18 mouse cellular contexts compared by ENCODE assay signal in genomic region chr4:98666451-98666850, GRCm38 (mm10).
"Had no signal": no experiment of that assay in that cellular context is flagged by ENCODE, and none has a peak within 500 bp of the region (broad histone marks: within the 10 kb centered on the region; RNA-seq: fewer than 3 reads in every experiment).

No protein-coding gene starts in this region.

- H3K27me3 ChIP-seq: midbrain, embryonic 12.5 days; neural tube, embryonic 13.5 days; neural tube, embryonic 15.5 days had no signal

- H3K9ac ChIP-seq: lung, embryonic 14.5 days; midbrain, embryonic 12.5 days; neural tube, embryonic 13.5 days; neural tube, embryonic 15.5 days had no signal

- ATAC-seq: midbrain, embryonic 16.5 days had no signal

- H3K27ac ChIP-seq: midbrain, embryonic 10.5 days; midbrain, embryonic 12.5 days; neural tube, embryonic 13.5 days; neural tube, embryonic 15.5 days had no signal

- H3K4me1 ChIP-seq: midbrain, embryonic 10.5 days; midbrain, embryonic 12.5 days; neural tube, embryonic 13.5 days; neural tube, embryonic 15.5 days had no signal

- H3K4me3 ChIP-seq: midbrain, embryonic 10.5 days; midbrain, embryonic 12.5 days; myocyte; neural tube, embryonic 13.5 days; neural tube, embryonic 15.5 days had no signal

- H3K4me2 ChIP-seq: lung, embryonic 14.5 days; midbrain, embryonic 12.5 days; neural tube, embryonic 13.5 days; neural tube, embryonic 15.5 days had no signal

- H3K36me3 ChIP-seq: midbrain, embryonic 10.5 days; midbrain, embryonic 12.5 days had no signal

- DNase-seq: lung, embryonic 14.5 days; lung, postnatal 10 days; lung, postnatal 4 days; midbrain, embryonic 14.5 days; retina, postnatal 1 day; right cerebral cortex, adult 18-20 months; right cerebral cortex, postnatal 25 days; right cerebral cortex, postnatal 4 days; spleen, adult 18-20 months; thymus, adult 18-20 months; thymus, postnatal 14 days; thymus, postnatal 36 days had no signal
